Mouse (Mus musculus) bone marrow macrophage, adult 2 months (primary cell): ENCODE measurements around the gene Pi4kb.

Experiments used
- CTCF ChIP-seq: IDR thresholded peaks from 2 replicates; pipeline ENCODE4 v1.5.1; 2012; ENCODE audit warnings: low read depth, mild to moderate bottlenecking, low read length, moderate library complexity
- POLR2A ChIP-seq: IDR thresholded peaks from 2 replicates; pipeline ENCODE4 v1.6.1; 2012; ENCODE audit warnings: mild to moderate bottlenecking, low read depth, low read length, borderline replicate concordance

- TF ChIP-seq CTCF (no peak), POLR2A (no peak)
Observed at GRCm38 (mm10) chr3:95010396-95010795, 35.9 kb downstream of the Pi4kb start.
